Mouse (Mus musculus) urinary bladder, postnatal 36 days (tissue): ENCODE measurements around the gene Gng12.

ENCODE experiments used
- DNase-seq, 2 experiments: peaks; one replicate each; pipeline ENCODE4 v3.0.0; 2022; ENCODE audit warnings: low spot score in 2 of 2, mixed read lengths in 1 of 2

The Gng12 gene

GRCm38 (mm10) chr6:66915592-66915991 is 19.4 kb downstream of the Gng12 start:
- no peak for DNase-seq

- no peak for DNase-seq
Observed at GRCm38 (mm10) chr6:66917032-66917431, 20.8 kb downstream of the Gng12 start.

- DNase-seq, result no peak
Observed at GRCm38 (mm10) chr6:66920786-66921185, 24.6 kb downstream of the Gng12 start.

GRCm38 (mm10) chr6:66921755-66922154 is 25.6 kb downstream of the Gng12 start:
- DNase-seq, result no peak

GRCm38 (mm10) chr6:66922501-66922900 is 26.3 kb downstream of the Gng12 start:
- DNase-seq, result no peak

GRCm38 (mm10) chr6:66923851-66924250 is 27.7 kb downstream of the Gng12 start:
- DNase-seq, result no peak

GRCm38 (mm10) chr6:66924315-66924965 is 28.2 kb downstream of the Gng12 start:
- DNase-seq, result no peak

- DNase-seq, result no peak
Observed at GRCm38 (mm10) chr6:66926269-66926668, 30.1 kb downstream of the Gng12 start.

GRCm38 (mm10) chr6:66928972-66929645 is 32.9 kb downstream of the Gng12 start:
- DNase-seq, result no peak

- DNase-seq, result no peak
Observed at GRCm38 (mm10) chr6:66929694-66930093, 33.5 kb downstream of the Gng12 start.

- DNase-seq, result peak in 1 of 2 experiments; percentile 22
Observed at GRCm38 (mm10) chr6:66932206-66932819, 36.1 kb downstream of the Gng12 start.

GRCm38 (mm10) chr6:66940656-66941235 is 44.5 kb downstream of the Gng12 start:
- DNase-seq, result no peak

- no peak for DNase-seq
Observed at GRCm38 (mm10) chr6:66941792-66942191, 45.6 kb downstream of the Gng12 start.

GRCm38 (mm10) chr6:66942826-66943225 is 46.6 kb downstream of the Gng12 start:
- no peak for DNase-seq

GRCm38 (mm10) chr6:66943367-66944189 is 47.4 kb downstream of the Gng12 start:
- DNase-seq, result no peak

GRCm38 (mm10) chr6:66944190-66945003 is 48.2 kb downstream of the Gng12 start:
- no peak for DNase-seq

- no peak for DNase-seq
Observed at GRCm38 (mm10) chr6:66945004-66945356, 48.8 kb downstream of the Gng12 start.

GRCm38 (mm10) chr6:66948111-66948510 is 51.9 kb downstream of the Gng12 start:
- DNase-seq, result no peak

- no peak for DNase-seq
Observed at GRCm38 (mm10) chr6:66948848-66949247, 52.7 kb downstream of the Gng12 start.

- DNase-seq, result no peak
Observed at GRCm38 (mm10) chr6:66951726-66952418, 55.7 kb downstream of the Gng12 start.
